Mouse (Mus musculus): Measurements from ENCODE around the gene Ino80d. TPM values are rescaled to one million over a fixed set of nuclear protein-coding genes. Genes with fewer than 3 reads are reported as not detected.

Ino80d gene
- total RNA-seq, 1 experiment = 17.5 TPM

DNA sequence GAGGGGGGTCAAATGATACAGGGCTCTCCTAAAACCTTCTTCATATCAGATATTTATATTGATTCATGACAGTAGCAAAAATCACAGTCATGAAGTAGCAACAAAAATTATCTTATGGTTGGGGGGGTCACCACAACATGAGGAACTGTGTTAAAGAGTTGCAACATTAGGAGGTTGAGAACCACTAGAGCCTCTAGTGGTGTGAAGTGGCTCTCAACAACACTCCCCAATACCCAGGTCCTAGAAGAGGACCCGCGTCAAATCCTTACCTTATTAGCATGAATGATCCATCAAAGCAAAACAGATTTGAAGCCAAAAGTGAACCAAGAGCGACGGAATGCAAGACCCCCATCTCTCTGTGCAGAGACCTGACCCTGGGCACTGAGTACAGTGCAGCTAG is 161.4 kb downstream of the Ino80d start:
- no peak overlapping the region for H3K9ac ChIP-seq (ENCODE audit: insufficient read depth, low read depth, low read length, poor library complexity, severe bottlenecking)
- TF ChIP-seq ZNF384 (IDR thresholded peaks at IDR 0.05; ENCODE audit: low read depth, low read length) = no peak
- TF ChIP-seq MAFK (IDR thresholded peaks at IDR 0.05; ENCODE audit: insufficient read depth, low read depth, low read length) = no peak
- H3K4me3 ChIP-seq (ENCODE audit: insufficient read depth in 1 of 2, low read depth in 1 of 2, low read length in 2 of 2, poor library complexity in 1 of 2, severe bottlenecking in 1 of 2) = no peak overlapping the region
- no peaks in the 10 kb centered on the region for H3K36me3 ChIP-seq (ENCODE audit: control insufficient read depth, insufficient read depth, low read length, poor library complexity, severe bottlenecking)
- H3K9me3 ChIP-seq (ENCODE audit: control insufficient read depth, insufficient read depth, low read depth, low read length) = no peaks in the 10 kb centered on the region
- DNase-seq (ENCODE audit: low read depth, low spot score) = no peak
- no peak overlapping the region for H3K27ac ChIP-seq (ENCODE audit: insufficient read depth, low read depth, low read length, poor library complexity, severe bottlenecking)
- H3K4me1 ChIP-seq (ENCODE audit: control insufficient read depth in 2 of 2, insufficient read depth in 2 of 2, low read length in 2 of 2, poor library complexity in 1 of 2) = no peaks in the 10 kb centered on the region; a peak in 1 of 4 replicates
- in situ Hi-C loops (cut with MboI; ENCODE audit: low sequenced_read_pairs in 2 of 2, unreplicated experiment in 2 of 2) = no loop called here

DNA sequence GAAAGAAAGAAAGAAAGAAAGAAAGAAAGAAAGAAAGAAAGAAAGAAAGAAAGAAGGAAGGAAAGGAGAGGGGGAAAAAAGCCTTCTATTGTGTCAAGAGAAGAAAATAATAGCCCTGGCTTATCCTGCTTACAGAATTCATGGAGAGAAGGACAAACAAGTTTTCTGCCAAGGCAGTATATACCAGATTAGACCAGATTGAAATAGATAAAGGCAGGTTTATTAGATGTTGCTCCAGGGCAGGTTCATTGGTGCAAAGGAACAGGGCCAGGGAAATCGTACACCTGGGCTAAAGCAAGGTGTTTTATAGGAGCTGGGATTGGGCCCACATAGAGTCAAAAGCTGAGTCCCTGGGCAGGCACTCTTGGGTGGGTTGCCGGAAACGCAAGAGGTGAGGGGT is 162.1 kb downstream of the Ino80d start:
- H3K36me3 ChIP-seq (ENCODE audit: control insufficient read depth, insufficient read depth, low read length, poor library complexity, severe bottlenecking) = no peaks in the 10 kb centered on the region
- no peak overlapping the region for H3K4me3 ChIP-seq (ENCODE audit: insufficient read depth in 1 of 2, low read depth in 1 of 2, low read length in 2 of 2, poor library complexity in 1 of 2, severe bottlenecking in 1 of 2)
- H3K9me3 ChIP-seq (ENCODE audit: control insufficient read depth, insufficient read depth, low read depth, low read length) = no peaks in the 10 kb centered on the region
- TF ChIP-seq ZNF384 (IDR thresholded peaks at IDR 0.05; ENCODE audit: low read depth, low read length) (no peak), CHD2 (IDR thresholded peaks at IDR 0.05; ENCODE audit: low read depth, low read length) (no peak), HCFC1 (IDR thresholded peaks at IDR 0.05; ENCODE audit: borderline replicate concordance, insufficient read depth, low read length) (no peak), ZC3H11A (IDR thresholded peaks at IDR 0.05; ENCODE audit: borderline replicate concordance, low read depth, low read length) (no peak), MAFK (IDR thresholded peaks at IDR 0.05; ENCODE audit: insufficient read depth, low read depth, low read length) (no peak)
- H3K4me1 ChIP-seq (ENCODE audit: control insufficient read depth in 2 of 2, insufficient read depth in 2 of 2, low read length in 2 of 2, poor library complexity in 1 of 2) = no peaks in the 10 kb centered on the region; a peak in 1 of 4 replicates
- in situ Hi-C loops (cut with MboI; ENCODE audit: low sequenced_read_pairs in 2 of 2, unreplicated experiment in 2 of 2) = no loop called here
- no peak for DNase-seq (ENCODE audit: low read depth, low spot score)
- H3K9ac ChIP-seq (ENCODE audit: insufficient read depth, low read depth, low read length, poor library complexity, severe bottlenecking) = no peak overlapping the region
- H3K27ac ChIP-seq (ENCODE audit: insufficient read depth, low read depth, low read length, poor library complexity, severe bottlenecking) = no peak overlapping the region

DNA sequence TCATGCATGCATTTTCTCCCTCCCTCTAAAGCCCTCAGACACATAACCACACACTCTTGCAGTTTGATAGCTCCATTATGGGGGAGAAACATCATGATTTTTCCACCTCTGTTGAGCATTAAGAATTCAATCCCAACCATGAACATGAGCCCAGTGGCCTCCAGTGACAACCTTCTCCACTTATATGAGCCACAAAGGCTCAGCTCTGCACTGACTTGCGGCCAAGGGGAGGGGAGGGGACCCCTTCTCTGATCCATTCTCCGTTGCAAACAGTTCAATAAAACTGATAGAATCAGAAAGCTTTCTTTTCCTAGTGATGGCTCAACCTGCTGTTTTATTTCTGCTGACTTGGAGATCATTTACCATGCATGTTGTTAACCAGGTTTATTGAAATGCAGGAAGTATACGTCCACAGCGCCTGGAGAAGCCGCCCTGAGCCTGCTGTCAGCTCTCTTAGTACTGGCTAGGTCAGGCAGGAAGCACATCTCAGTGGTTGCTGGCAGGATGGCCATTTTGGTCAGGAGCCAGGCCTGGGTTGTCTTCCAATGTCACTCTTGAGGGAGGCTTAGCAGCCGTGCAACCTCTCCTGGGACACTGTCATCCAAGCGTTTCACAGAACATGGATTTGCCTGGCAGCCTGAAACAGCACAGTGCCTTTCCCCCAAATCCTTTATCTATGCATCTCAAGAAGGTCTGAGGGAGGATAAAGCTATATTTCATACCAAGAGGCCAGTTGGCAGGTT is 163.2 kb downstream of the Ino80d start:
- TF ChIP-seq CHD2 (IDR thresholded peaks at IDR 0.05; ENCODE audit: low read depth, low read length) = no peak
- TF ChIP-seq ZNF384 (IDR thresholded peaks at IDR 0.05; ENCODE audit: low read depth, low read length) = no peak
- no peak for TF ChIP-seq HCFC1 (IDR thresholded peaks at IDR 0.05; ENCODE audit: borderline replicate concordance, insufficient read depth, low read length)
- TF ChIP-seq ZC3H11A (IDR thresholded peaks at IDR 0.05; ENCODE audit: borderline replicate concordance, low read depth, low read length) = no peak
- TF ChIP-seq MAFK (IDR thresholded peaks at IDR 0.05; ENCODE audit: insufficient read depth, low read depth, low read length) = no peak
- Histone ChIP-seq H3K36me3 (ENCODE audit: control insufficient read depth, insufficient read depth, low read length, poor library complexity, severe bottlenecking) (no peaks in the 10 kb centered on the region), H3K9ac (ENCODE audit: insufficient read depth, low read depth, low read length, poor library complexity, severe bottlenecking) (no peak overlapping the region), H3K4me3 (ENCODE audit: insufficient read depth in 1 of 2, low read depth in 1 of 2, low read length in 2 of 2, poor library complexity in 1 of 2, severe bottlenecking in 1 of 2) (no peak overlapping the region), H3K9me3 (ENCODE audit: control insufficient read depth, insufficient read depth, low read depth, low read length) (no peaks in the 10 kb centered on the region), H3K4me1 (ENCODE audit: control insufficient read depth in 2 of 2, insufficient read depth in 2 of 2, low read length in 2 of 2, poor library complexity in 1 of 2) (no peaks in the 10 kb centered on the region; a peak in 1 of 4 replicates), H3K27ac (ENCODE audit: insufficient read depth, low read depth, low read length, poor library complexity, severe bottlenecking) (no peak overlapping the region)
- no peak for DNase-seq (ENCODE audit: low read depth, low spot score)
- in situ Hi-C loops (cut with MboI; ENCODE audit: low sequenced_read_pairs in 2 of 2, unreplicated experiment in 2 of 2) = no loop called here

DNA sequence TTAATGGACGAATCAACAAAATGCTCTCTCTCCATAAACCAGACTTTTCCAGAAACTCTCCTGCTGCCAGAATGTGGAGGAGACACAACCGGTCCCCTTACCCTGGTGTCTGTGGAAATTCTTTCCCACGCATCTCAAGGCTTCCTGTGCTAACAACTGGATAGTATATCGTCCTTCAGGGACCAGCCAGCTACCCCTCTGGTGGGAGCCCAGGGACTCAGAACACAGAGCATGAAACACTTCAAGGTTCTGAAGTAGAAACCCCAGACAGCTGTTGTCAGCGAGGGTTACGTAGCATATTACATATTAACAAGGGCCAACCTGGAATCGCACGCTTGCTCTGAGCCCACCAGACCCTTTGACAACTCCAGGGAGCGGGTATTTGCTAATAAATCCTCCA is 163.9 kb downstream of the Ino80d start:
- Histone ChIP-seq H3K9ac (ENCODE audit: insufficient read depth, low read depth, low read length, poor library complexity, severe bottlenecking) (no peak overlapping the region), H3K36me3 (ENCODE audit: control insufficient read depth, insufficient read depth, low read length, poor library complexity, severe bottlenecking) (no peaks in the 10 kb centered on the region), H3K27ac (ENCODE audit: insufficient read depth, low read depth, low read length, poor library complexity, severe bottlenecking) (no peak overlapping the region), H3K4me1 (ENCODE audit: control insufficient read depth in 2 of 2, insufficient read depth in 2 of 2, low read length in 2 of 2, poor library complexity in 1 of 2) (no peaks in the 10 kb centered on the region; a peak in 1 of 4 replicates), H3K9me3 (ENCODE audit: control insufficient read depth, insufficient read depth, low read depth, low read length) (no peaks in the 10 kb centered on the region), H3K4me3 (ENCODE audit: insufficient read depth in 1 of 2, low read depth in 1 of 2, low read length in 2 of 2, poor library complexity in 1 of 2, severe bottlenecking in 1 of 2) (no peak overlapping the region)
- in situ Hi-C loops (cut with MboI; ENCODE audit: low sequenced_read_pairs in 2 of 2, unreplicated experiment in 2 of 2) = no loop called here
- no peak for TF ChIP-seq ZNF384 (IDR thresholded peaks at IDR 0.05; ENCODE audit: low read depth, low read length)
- no peak for TF ChIP-seq HCFC1 (IDR thresholded peaks at IDR 0.05; ENCODE audit: borderline replicate concordance, insufficient read depth, low read length)
- TF ChIP-seq MAFK (IDR thresholded peaks at IDR 0.05; ENCODE audit: insufficient read depth, low read depth, low read length) = no peak
- TF ChIP-seq CHD2 (IDR thresholded peaks at IDR 0.05; ENCODE audit: low read depth, low read length) = no peak
- no peak for TF ChIP-seq ZC3H11A (IDR thresholded peaks at IDR 0.05; ENCODE audit: borderline replicate concordance, low read depth, low read length)
- DNase-seq (ENCODE audit: low read depth, low spot score) = no peak
